Mouse (Mus musculus): ENCODE measurements around the gene Rims4. TPM values are rescaled to one million over a fixed set of nuclear protein-coding genes. Genes with fewer than 3 reads are reported as not detected.

The Rims4 gene
- polyA plus RNA-seq, 1 experiment, result not detected

- TF ChIP-seq TAL1 (IDR thresholded peaks at IDR 0.05; ENCODE audit: low read length) (no peak), GATA1 (IDR thresholded peaks at IDR 0.05; ENCODE audit: low read length) (no peak)
- no peaks in the 10 kb centered on the region for H3K9me3 ChIP-seq (ENCODE audit: control insufficient read depth, low read length)
Measured at GRCm38 (mm10) chr2:163943056-163943455, 24.6 kb upstream of the Rims4 start.

GRCm38 (mm10) chr2:163939522-163939921 is 21.0 kb upstream of the Rims4 start:
- no peaks in the 10 kb centered on the region for H3K4me1 ChIP-seq (ENCODE audit: control insufficient read depth)
- no peaks in the 10 kb centered on the region for H3K36me3 ChIP-seq (ENCODE audit: control insufficient read depth)
- no peak overlapping the region for H3K4me3 ChIP-seq (replicated peaks)
- TF ChIP-seq GATA1 (IDR thresholded peaks at IDR 0.05; ENCODE audit: low read length) (no peak), TAL1 (IDR thresholded peaks at IDR 0.05; ENCODE audit: low read length) (no peak)
- no peaks in the 10 kb centered on the region; the same call in 1 of the 2 replicates for H3K27me3 ChIP-seq (ENCODE audit: control insufficient read depth)
- no peaks in the 10 kb centered on the region for H3K9me3 ChIP-seq (ENCODE audit: control insufficient read depth, low read length)

More at GRCm38 (mm10) chr2:163943056-163943455, 24.6 kb upstream of the Rims4 start:
- H3K36me3 ChIP-seq (ENCODE audit: control insufficient read depth), result no peaks in the 10 kb centered on the region
- no peaks in the 10 kb centered on the region for H3K4me1 ChIP-seq (ENCODE audit: control insufficient read depth)
- no peaks in the 10 kb centered on the region; the same call in 1 of the 2 replicates for H3K27me3 ChIP-seq (ENCODE audit: control insufficient read depth)
- H3K4me3 ChIP-seq (replicated peaks), result no peak overlapping the region

- H3K4me1 ChIP-seq (ENCODE audit: control insufficient read depth), result no peaks in the 10 kb centered on the region
- TF ChIP-seq GATA1 (IDR thresholded peaks at IDR 0.05; ENCODE audit: low read length), result no peak
- TF ChIP-seq TAL1 (IDR thresholded peaks at IDR 0.05; ENCODE audit: low read length), result no peak
- no peak overlapping the region for H3K4me3 ChIP-seq (replicated peaks)
- H3K27me3 ChIP-seq (ENCODE audit: control insufficient read depth), result no peaks in the 10 kb centered on the region
- no peaks in the 10 kb centered on the region for H3K36me3 ChIP-seq (ENCODE audit: control insufficient read depth)
- H3K9me3 ChIP-seq (ENCODE audit: control insufficient read depth, low read length), result no peaks in the 10 kb centered on the region
Measured at GRCm38 (mm10) chr2:163932151-163932550, 13.7 kb upstream of the Rims4 start.

GRCm38 (mm10) chr2:163928464-163929200 is 10.1 kb upstream of the Rims4 start:
- no peaks in the 10 kb centered on the region for H3K9me3 ChIP-seq (ENCODE audit: control insufficient read depth, low read length)
- H3K27me3 ChIP-seq (ENCODE audit: control insufficient read depth), result no peaks in the 10 kb centered on the region
- no peak for TF ChIP-seq GATA1 (IDR thresholded peaks at IDR 0.05; ENCODE audit: low read length)
- no peak for TF ChIP-seq TAL1 (IDR thresholded peaks at IDR 0.05; ENCODE audit: low read length)

GRCm38 (mm10) chr2:163925044-163925443 is 6.6 kb upstream of the Rims4 start:
- TF ChIP-seq TAL1 (IDR thresholded peaks at IDR 0.05; ENCODE audit: low read length) (no peak), GATA1 (IDR thresholded peaks at IDR 0.05; ENCODE audit: low read length) (no peak)
- H3K27me3 ChIP-seq (ENCODE audit: control insufficient read depth), result peaks cover 4% of the 10 kb centered on the region
- H3K36me3 ChIP-seq (ENCODE audit: control insufficient read depth), result no peaks in the 10 kb centered on the region
- H3K4me3 ChIP-seq (replicated peaks), result no peak overlapping the region
- H3K9me3 ChIP-seq (ENCODE audit: control insufficient read depth, low read length), result no peaks in the 10 kb centered on the region
- H3K4me1 ChIP-seq (ENCODE audit: control insufficient read depth), result no peaks in the 10 kb centered on the region

More at GRCm38 (mm10) chr2:163928464-163929200, 10.1 kb upstream of the Rims4 start:
- Histone ChIP-seq H3K4me3 (replicated peaks) (no peak overlapping the region), H3K4me1 (ENCODE audit: control insufficient read depth) (no peaks in the 10 kb centered on the region), H3K36me3 (ENCODE audit: control insufficient read depth) (no peaks in the 10 kb centered on the region)

- peaks cover 10% of the 10 kb centered on the region for H3K27me3 ChIP-seq (ENCODE audit: control insufficient read depth)
- no peaks in the 10 kb centered on the region for H3K9me3 ChIP-seq (ENCODE audit: control insufficient read depth, low read length)
- no peak overlapping the region for H3K4me3 ChIP-seq (replicated peaks)
- TF ChIP-seq GATA1 (IDR thresholded peaks at IDR 0.05; ENCODE audit: low read length), result no peak
- no peak for TF ChIP-seq TAL1 (IDR thresholded peaks at IDR 0.05; ENCODE audit: low read length)
- no peaks in the 10 kb centered on the region for H3K4me1 ChIP-seq (ENCODE audit: control insufficient read depth)
- H3K36me3 ChIP-seq (ENCODE audit: control insufficient read depth), result no peaks in the 10 kb centered on the region
Measured at GRCm38 (mm10) chr2:163924531-163924930, 6.0 kb upstream of the Rims4 start.

- Histone ChIP-seq H3K4me3 (replicated peaks) (no peak overlapping the region), H3K36me3 (ENCODE audit: control insufficient read depth) (no peaks in the 10 kb centered on the region), H3K27me3 (ENCODE audit: control insufficient read depth) (peaks cover 24% of the 10 kb centered on the region), H3K9me3 (ENCODE audit: control insufficient read depth, low read length) (no peaks in the 10 kb centered on the region), H3K4me1 (ENCODE audit: control insufficient read depth) (no peaks in the 10 kb centered on the region)
- no peak for TF ChIP-seq GATA1 (IDR thresholded peaks at IDR 0.05; ENCODE audit: low read length)
- no peak for TF ChIP-seq TAL1 (IDR thresholded peaks at IDR 0.05; ENCODE audit: low read length)
Measured at GRCm38 (mm10) chr2:163923113-163923512, 4.6 kb upstream of the Rims4 start.

- no peaks in the 10 kb centered on the region for H3K4me1 ChIP-seq (ENCODE audit: control insufficient read depth)
- no peaks in the 10 kb centered on the region for H3K36me3 ChIP-seq (ENCODE audit: control insufficient read depth)
- peaks cover 51% of the 10 kb centered on the region for H3K27me3 ChIP-seq (ENCODE audit: control insufficient read depth)
- TF ChIP-seq GATA1 (IDR thresholded peaks at IDR 0.05; ENCODE audit: low read length), result no peak
- no peak for TF ChIP-seq TAL1 (IDR thresholded peaks at IDR 0.05; ENCODE audit: low read length)
- H3K9me3 ChIP-seq (ENCODE audit: control insufficient read depth, low read length), result no peaks in the 10 kb centered on the region
- H3K4me3 ChIP-seq (replicated peaks), result no peak overlapping the region
Measured at GRCm38 (mm10) chr2:163919581-163919980, 1.1 kb upstream of the Rims4 start.

GRCm38 (mm10) chr2:163916703-163917102 is 1.8 kb downstream of the Rims4 start:
- Histone ChIP-seq H3K36me3 (ENCODE audit: control insufficient read depth) (no peaks in the 10 kb centered on the region), H3K9me3 (ENCODE audit: control insufficient read depth, low read length) (no peaks in the 10 kb centered on the region), H3K27me3 (ENCODE audit: control insufficient read depth) (peaks cover 61% of the 10 kb centered on the region), H3K4me3 (replicated peaks) (no peak overlapping the region), H3K4me1 (ENCODE audit: control insufficient read depth) (no peaks in the 10 kb centered on the region)
- no peak for TF ChIP-seq TAL1 (IDR thresholded peaks at IDR 0.05; ENCODE audit: low read length)
- TF ChIP-seq GATA1 (IDR thresholded peaks at IDR 0.05; ENCODE audit: low read length), result no peak

Data from erythroblast, embryonic 14.5 days (primary cell).